Mouse (Mus musculus) intestine, embryonic 14.5 days (tissue): ENCODE data around the gene Khk. TPM values are rescaled to one million over a fixed set of nuclear protein-coding genes. Genes with fewer than 3 reads are reported as not detected.

ENCODE experiments used
- ATAC-seq: fragments of 200-750 bp; cut with Nextera tagmentation; replicated peaks from 2 replicates; pipeline ENCODE4 v1.8.0; 2017; ENCODE audit warnings: low read depth, moderate number of reproducible peaks, moderate TSS enrichment, moderate library complexity; ENCODE audit not compliant: low FRiP score, low TSS enrichment
- DNase-seq: peaks from one replicate; pipeline ENCODE4 v3.0.0-alpha.2; 2018; ENCODE audit warnings: low spot score
- H3K27ac ChIP-seq: fragments of 300-500 bp; sonication (generic); 2 replicates; pipeline ENCODE4 v1.5.1; 2014; ENCODE audit warnings: low read depth, mild to moderate bottlenecking, control low read depth
- H3K27me3 ChIP-seq: fragments of 300-500 bp; sonication (generic); replicated peaks from 2 replicates; pipeline ENCODE4 v1.6.1; 2014; ENCODE audit warnings: low read length, control low read depth; ENCODE audit not compliant: control insufficient read depth, insufficient read depth
- H3K36me3 ChIP-seq: fragments of 300-500 bp; sonication (generic); 2 replicates; pipeline ENCODE4 v1.6.1; 2014; ENCODE audit warnings: low read length, control low read depth; ENCODE audit not compliant: control insufficient read depth, insufficient read depth
- H3K4me1 ChIP-seq: fragments of 300-500 bp; sonication (generic); replicated peaks from 2 replicates; pipeline ENCODE4 v1.6.1; 2014; ENCODE audit warnings: low read length, control low read depth, mixed read lengths; ENCODE audit not compliant: control insufficient read depth, insufficient read depth
- H3K4me2 ChIP-seq: fragments of 300-500 bp; sonication (generic); 2 replicates; pipeline ENCODE4 v1.6.1; 2014; ENCODE audit warnings: low read length
- H3K4me3 ChIP-seq: fragments of 300-500 bp; sonication (generic); 2 replicates; pipeline ENCODE4 v1.5.1; 2014; ENCODE audit warnings: low read depth, low read length, control low read depth, mixed read lengths
- H3K9ac ChIP-seq: fragments of 300-500 bp; sonication (generic); 2 replicates; pipeline ENCODE4 v1.6.1; 2014; ENCODE audit warnings: mild to moderate bottlenecking, low read length
- H3K9me3 ChIP-seq: fragments of 300-500 bp; sonication (generic); 2 replicates; pipeline ENCODE4 v1.6.1; 2016; ENCODE audit warnings: low read length, control low read depth; ENCODE audit not compliant: control insufficient read depth
- WGBS: fragments of 180-500 bp; shearing (Covaris S2); extraction: QIAGEN DNeasy Blood & Tissue Kit; methylation state at CpG from one replicate; pipeline ENCODE4 v1.1.7; 2014; 5-methylcytosine and 5-hydroxymethylcytosine counted together
- polyA plus RNA-seq: library from polyadenylated mRNA; unstranded; fragments of >200 nt; fragmentation: Nextera tagmentation; extraction: Ambion mirVana; gene quantifications from 2 replicates; pipeline ENCODE4 v1.2.1, GENCODE M21; 2014

Khk gene
- polyA plus RNA-seq, 1 experiment from 2014 or later = 21.6 TPM

DNA sequence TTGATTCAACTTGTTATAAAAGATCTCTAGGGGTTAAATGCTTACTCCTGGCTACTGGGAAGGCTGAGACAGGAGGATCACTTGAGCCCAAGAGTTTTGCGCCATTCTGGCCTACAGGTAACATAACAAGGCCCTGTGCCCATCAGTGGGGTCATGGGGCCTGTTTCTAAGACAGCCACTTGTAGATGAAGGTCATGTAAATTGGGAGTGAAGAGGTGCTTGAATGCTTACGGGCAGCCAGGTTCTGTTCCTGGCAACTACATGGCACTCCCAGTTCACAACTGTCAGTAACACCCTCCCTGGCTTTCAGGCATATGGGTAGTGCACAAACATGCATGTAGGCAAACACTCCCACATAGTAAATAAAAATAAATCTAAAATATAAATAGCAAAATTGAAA lies 29.7 kb downstream of the Khk start:
- no peak overlapping the region for H3K9ac ChIP-seq
- H3K27me3 ChIP-seq = peaks cover 4% of the 10 kb centered on the region; the same call in 1 of the 2 replicates
- no peak for DNase-seq
- peaks cover 8% of the 10 kb centered on the region; the same call in 1 of the 2 replicates for H3K4me1 ChIP-seq
- no peak overlapping the region for H3K4me2 ChIP-seq
- peaks cover 37% of the 10 kb centered on the region for H3K36me3 ChIP-seq
- no peak overlapping the region for H3K4me3 ChIP-seq
- H3K27ac ChIP-seq = no peak overlapping the region
- WGBS = 87% methylated on average over 2 of the region's 2 CpGs
- no peak for ATAC-seq
- no peaks in the 10 kb centered on the region for H3K9me3 ChIP-seq

DNA sequence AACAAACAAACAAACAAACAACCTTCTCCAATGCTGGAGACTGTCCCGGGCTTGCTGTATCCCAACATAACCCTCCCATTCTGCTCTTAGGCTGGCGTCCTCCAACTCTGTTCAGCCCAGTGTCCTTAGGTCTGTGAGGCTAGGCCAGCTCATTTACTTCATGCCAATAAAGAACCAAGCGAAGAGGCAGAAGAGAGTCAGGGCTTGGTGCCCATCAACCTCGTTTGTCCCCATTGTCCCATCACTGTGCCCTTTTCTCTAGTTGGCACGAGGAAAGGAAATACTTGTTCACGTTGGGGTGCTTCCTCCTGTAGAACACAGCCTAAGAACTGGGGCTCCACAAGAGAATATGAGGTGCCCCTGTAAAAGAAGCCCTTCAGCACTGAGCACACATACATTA lies 30.5 kb downstream of the Khk start:
- no peak overlapping the region for H3K27ac ChIP-seq
- DNase-seq = no peak
- H3K36me3 ChIP-seq = peaks cover 40% of the 10 kb centered on the region
- H3K27me3 ChIP-seq = no peaks in the 10 kb centered on the region
- no peak overlapping the region for H3K9ac ChIP-seq
- 87% methylated on average over 6 of the region's 6 CpGs for WGBS
- no peaks in the 10 kb centered on the region for H3K9me3 ChIP-seq
- no peak for ATAC-seq
- no peak overlapping the region for H3K4me2 ChIP-seq
- H3K4me1 ChIP-seq = peaks cover 8% of the 10 kb centered on the region; the same call in 1 of the 2 replicates
- H3K4me3 ChIP-seq = no peak overlapping the region

GRCm38 (mm10) chr5:30952551-30952950 lies 31.3 kb downstream of the Khk start:
- H3K4me1 ChIP-seq = peaks cover 8% of the 10 kb centered on the region; the same call in 1 of the 2 replicates
- no peak overlapping the region for H3K9ac ChIP-seq
- peaks cover 40% of the 10 kb centered on the region for H3K36me3 ChIP-seq
- ATAC-seq = no peak
- H3K4me2 ChIP-seq = no peak overlapping the region
- no peaks in the 10 kb centered on the region for H3K27me3 ChIP-seq
- H3K27ac ChIP-seq = no peak overlapping the region
- DNase-seq = no peak
- no peak overlapping the region for H3K4me3 ChIP-seq
- no peaks in the 10 kb centered on the region for H3K9me3 ChIP-seq
- whole genome bisulfite sequencing = 85% methylated on average over 5 of the region's 5 CpGs

GRCm38 (mm10) chr5:30954065-30954464 lies 32.8 kb downstream of the Khk start:
- ATAC-seq (no peak), DNase-seq (no peak)
- Histone ChIP-seq H3K4me1 (peaks cover 23% of the 10 kb centered on the region), H3K4me2 (no peak overlapping the region), H3K27me3 (no peaks in the 10 kb centered on the region), H3K9ac (no peak overlapping the region), H3K27ac (no peak overlapping the region), H3K9me3 (no peaks in the 10 kb centered on the region), H3K4me3 (no peak overlapping the region), H3K36me3 (peaks cover 50% of the 10 kb centered on the region)
- WGBS = 93% methylated on average over 6 of the region's 6 CpGs

- Histone ChIP-seq H3K9ac (no peak overlapping the region), H3K4me2 (no peak overlapping the region), H3K27me3 (no peaks in the 10 kb centered on the region), H3K4me1 (peaks cover 22% of the 10 kb centered on the region), H3K9me3 (no peaks in the 10 kb centered on the region), H3K36me3 (peaks cover 50% of the 10 kb centered on the region), H3K27ac (no peak overlapping the region), H3K4me3 (no peak overlapping the region)
- no peak for DNase-seq
- WGBS = 91% methylated on average over 9 of the region's 9 CpGs
- no peak for ATAC-seq
These were observed 33.3 kb downstream of the Khk start for GRCm38 (mm10) chr5:30954556-30954955.

GRCm38 (mm10) chr5:30955751-30956150 lies 34.5 kb downstream of the Khk start:
- Histone ChIP-seq H3K36me3 (peaks cover 50% of the 10 kb centered on the region), H3K4me1 (peaks cover 17% of the 10 kb centered on the region), H3K9me3 (no peaks in the 10 kb centered on the region), H3K27me3 (no peaks in the 10 kb centered on the region), H3K4me3 (no peak overlapping the region), H3K27ac (no peak overlapping the region), H3K9ac (no peak overlapping the region), H3K4me2 (no peak overlapping the region)
- DNase-seq (no peak), ATAC-seq (no peak)
- 91% methylated on average over 6 of the region's 6 CpGs for WGBS

GRCm38 (mm10) chr5:30957891-30958290 lies 36.7 kb downstream of the Khk start:
- Histone ChIP-seq H3K36me3 (peaks cover 42% of the 10 kb centered on the region), H3K9ac (no peak overlapping the region), H3K4me2 (no peak overlapping the region), H3K4me1 (peaks cover 17% of the 10 kb centered on the region), H3K9me3 (no peaks in the 10 kb centered on the region), H3K27ac (no peak overlapping the region), H3K27me3 (no peaks in the 10 kb centered on the region), H3K4me3 (no peak overlapping the region)
- DNase-seq = no peak
- WGBS = 89% methylated on average over 6 of the region's 6 CpGs
- ATAC-seq = no peak

DNA sequence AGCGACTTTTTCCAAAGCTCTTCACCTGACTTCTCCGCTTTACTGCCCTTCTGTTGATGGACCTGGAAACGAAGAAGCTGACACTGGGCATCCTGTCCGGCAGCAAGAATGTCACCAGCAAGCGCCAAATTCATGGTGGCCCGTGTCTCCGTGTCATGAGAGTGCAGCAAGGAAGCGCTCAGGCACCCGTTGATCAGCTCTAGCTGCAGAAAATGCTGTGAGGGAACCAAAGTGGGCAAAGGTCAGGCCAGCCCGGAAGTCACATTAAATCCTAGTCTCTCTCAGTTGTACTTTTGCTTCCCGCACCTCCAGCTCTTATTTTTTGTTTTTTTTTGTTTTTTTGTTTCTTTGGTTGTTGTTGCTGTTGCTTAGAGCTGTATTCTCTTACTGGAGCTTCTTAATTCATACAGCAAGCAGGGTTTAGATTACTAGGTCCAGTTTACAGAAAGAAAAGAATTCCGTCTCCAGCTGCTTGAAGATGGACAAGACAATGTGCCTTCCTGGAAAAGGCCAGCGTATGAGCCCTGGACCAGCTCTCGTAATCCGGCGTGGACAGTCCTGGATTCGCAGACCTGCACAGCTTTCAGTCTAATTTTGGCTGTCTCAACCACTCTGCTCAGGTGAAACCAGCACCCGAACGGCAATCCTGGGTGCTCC lies 38.1 kb downstream of the Khk start:
- peak overlapping the region; percentile 82 for H3K27ac ChIP-seq
- H3K36me3 ChIP-seq = peaks cover 29% of the 10 kb centered on the region
- ATAC-seq (no peak), DNase-seq (no peak)
- H3K9me3 ChIP-seq = no peaks in the 10 kb centered on the region
- peak overlapping the region; percentile 79 for H3K4me3 ChIP-seq
- peaks cover 17% of the 10 kb centered on the region for H3K4me1 ChIP-seq
- WGBS = 26% methylated on average over 19 of the region's 19 CpGs
- peak overlapping the region; percentile 80 for H3K9ac ChIP-seq
- peak overlapping the region; percentile 82 for H3K4me2 ChIP-seq
- no peaks in the 10 kb centered on the region for H3K27me3 ChIP-seq

DNA sequence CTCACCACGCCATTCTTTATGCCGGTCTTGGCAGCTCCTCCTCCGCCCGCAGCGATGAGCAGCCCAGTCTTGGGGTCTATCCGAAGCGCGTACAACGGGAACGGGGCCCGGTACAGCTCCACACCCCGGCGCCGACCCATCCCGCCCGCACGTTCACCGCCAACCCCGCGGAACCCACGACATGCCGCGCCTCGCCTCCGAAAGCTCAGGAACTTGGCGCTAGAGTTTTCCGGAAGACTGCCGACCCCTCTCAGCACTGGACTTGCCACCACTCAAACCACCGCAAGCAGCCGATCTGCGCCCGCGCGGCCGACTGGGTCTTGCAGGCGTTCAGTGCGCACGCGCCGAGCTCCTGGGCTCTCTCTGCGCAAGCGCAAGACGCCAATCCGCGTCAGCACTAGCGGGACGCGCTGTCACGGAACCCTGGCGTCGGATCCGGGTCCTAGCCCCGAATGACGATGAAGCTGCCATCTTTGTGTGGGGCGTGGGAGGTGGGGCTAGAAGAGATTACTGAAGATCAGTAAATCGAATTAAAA lies 38.8 kb downstream of the Khk start, which contains the start of gene Preb:
TSS of gene Preb (minus strand) at position 396 of the 536 bp plus-strand sequence.
- peaks cover 22% of the 10 kb centered on the region for H3K36me3 ChIP-seq
- peak within 1 kb of the TSS; percentile 82 for H3K4me2 ChIP-seq
- ATAC-seq (peak; percentile 92), DNase-seq (peak; percentile 97)
- H3K4me1 ChIP-seq = peaks cover 17% of the 10 kb centered on the region
- no peaks in the 10 kb centered on the region for H3K9me3 ChIP-seq
- peak within 1 kb of the TSS; percentile 82 for H3K27ac ChIP-seq
- H3K27me3 ChIP-seq = no peaks in the 10 kb centered on the region
- peak within 1 kb of the TSS; percentile 79 for H3K4me3 ChIP-seq
- peak within 1 kb of the TSS; percentile 80 for H3K9ac ChIP-seq
- under 1% methylated on average over 56 of the region's 56 CpGs for WGBS
